Mouse (Mus musculus): ENCODE data around the gene Cachd1. TPM values are rescaled to one million over a fixed set of nuclear protein-coding genes. Genes with fewer than 3 reads are reported as not detected.
A peak's percentile ranks its signal among the peaks of the same experiment; 100 is the strongest.

The Cachd1 gene
- polyA plus RNA-seq, 1 experiment from 2014 or later = 28.5 TPM

DNA sequence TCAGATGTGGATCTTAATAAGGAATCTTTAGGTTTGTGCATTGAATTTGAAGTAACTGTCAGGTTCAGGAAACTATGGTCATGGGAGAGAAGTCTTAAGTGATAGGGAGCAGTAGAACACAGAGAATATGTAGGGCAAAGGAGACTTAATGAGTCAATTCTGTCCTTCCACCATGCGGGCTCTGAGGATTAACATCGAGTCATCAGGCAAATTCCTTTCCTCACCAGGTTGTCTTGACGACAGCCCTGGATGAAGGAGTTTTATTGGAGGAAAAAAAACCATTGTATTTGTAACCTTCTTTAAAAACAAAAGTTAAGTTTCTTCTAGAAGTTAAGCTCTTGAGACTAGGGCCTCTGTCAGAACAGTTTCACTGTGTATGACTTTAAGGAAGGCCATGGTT lies 100.9 kb downstream of the Cachd1 start:
- Histone ChIP-seq H3K27ac (no peak overlapping the region), H3K4me1 (replicated peaks; ENCODE audit: control insufficient read depth, insufficient read depth, low read length) (no peaks in the 10 kb centered on the region), H3K9me3 (ENCODE audit: control insufficient read depth, low read length) (no peaks in the 10 kb centered on the region), H3K27me3 (ENCODE audit: control insufficient read depth, insufficient read depth, low read length) (no peaks in the 10 kb centered on the region), H3K9ac (no peak overlapping the region), H3K36me3 (replicated peaks; ENCODE audit: control insufficient read depth, insufficient read depth) (no peaks in the 10 kb centered on the region), H3K4me2 (replicated peaks) (no peak overlapping the region), H3K4me3 (replicated peaks; ENCODE audit: low read length) (no peak overlapping the region)
- DNase-seq (ENCODE audit: low spot score) (no peak), ATAC-seq (ENCODE audit: low FRiP score) (no peak)
- whole genome bisulfite sequencing = 50% methylated on average over 3 of the region's 3 CpGs

DNA sequence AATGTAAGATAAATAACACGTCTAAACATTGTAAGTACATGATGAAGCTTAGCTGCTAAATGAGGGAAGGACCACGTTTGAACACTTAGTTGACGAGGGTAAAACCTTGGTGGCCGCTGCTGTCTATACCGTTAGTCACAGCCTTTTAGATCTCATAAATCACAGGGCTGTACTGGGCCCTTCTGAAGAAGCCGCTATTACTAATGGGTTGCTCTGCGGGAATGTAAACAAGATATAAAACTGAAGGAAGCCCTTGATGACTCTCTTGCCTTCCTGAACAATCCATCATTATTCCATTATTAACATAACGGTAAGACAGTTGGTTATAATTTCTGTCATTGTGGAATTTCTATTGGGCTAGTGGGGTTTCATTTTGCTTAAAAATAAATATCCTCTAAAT lies 102.9 kb downstream of the Cachd1 start:
- Histone ChIP-seq H3K36me3 (replicated peaks; ENCODE audit: control insufficient read depth, insufficient read depth) (no peaks in the 10 kb centered on the region), H3K27ac (no peak overlapping the region), H3K4me1 (replicated peaks; ENCODE audit: control insufficient read depth, insufficient read depth, low read length) (no peaks in the 10 kb centered on the region), H3K4me2 (replicated peaks) (no peak overlapping the region), H3K9ac (no peak overlapping the region), H3K27me3 (ENCODE audit: control insufficient read depth, insufficient read depth, low read length) (no peaks in the 10 kb centered on the region), H3K9me3 (ENCODE audit: control insufficient read depth, low read length) (no peaks in the 10 kb centered on the region), H3K4me3 (replicated peaks; ENCODE audit: low read length) (no peak overlapping the region)
- 66% methylated on average over 8 of the region's 8 CpGs for WGBS
- DNase-seq (ENCODE audit: low spot score) = no peak
- ATAC-seq (ENCODE audit: low FRiP score) = no peak

DNA sequence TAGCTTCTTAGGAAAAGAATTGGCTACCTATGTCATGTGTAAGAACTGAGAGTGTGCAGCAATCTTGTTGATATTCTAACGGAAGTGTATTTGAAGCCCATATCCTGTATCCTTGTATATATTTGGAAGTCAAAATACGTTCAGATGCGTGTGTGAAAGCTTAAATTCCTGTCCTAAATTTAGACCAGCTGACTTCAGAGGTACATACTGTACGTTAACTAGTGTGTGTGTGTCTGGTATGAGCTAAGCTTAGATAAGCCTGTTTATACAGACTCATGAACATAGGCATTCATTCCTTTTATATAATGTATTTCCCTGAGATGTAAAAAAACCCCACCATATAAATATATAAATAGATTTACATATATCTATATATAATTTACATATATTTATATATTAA lies 103.6 kb downstream of the Cachd1 start:
- H3K9me3 ChIP-seq (ENCODE audit: control insufficient read depth, low read length) = no peaks in the 10 kb centered on the region
- ATAC-seq (ENCODE audit: low FRiP score) (no peak), DNase-seq (ENCODE audit: low spot score) (no peak)
- no peak overlapping the region for H3K4me2 ChIP-seq (replicated peaks)
- no peaks in the 10 kb centered on the region for H3K27me3 ChIP-seq (ENCODE audit: control insufficient read depth, insufficient read depth, low read length)
- no peak overlapping the region for H3K9ac ChIP-seq
- WGBS = 92% methylated on average over 4 of the region's 4 CpGs
- no peak overlapping the region for H3K27ac ChIP-seq
- H3K36me3 ChIP-seq (replicated peaks; ENCODE audit: control insufficient read depth, insufficient read depth) = no peaks in the 10 kb centered on the region
- no peak overlapping the region for H3K4me3 ChIP-seq (replicated peaks; ENCODE audit: low read length)
- H3K4me1 ChIP-seq (replicated peaks; ENCODE audit: control insufficient read depth, insufficient read depth, low read length) = no peaks in the 10 kb centered on the region

DNA sequence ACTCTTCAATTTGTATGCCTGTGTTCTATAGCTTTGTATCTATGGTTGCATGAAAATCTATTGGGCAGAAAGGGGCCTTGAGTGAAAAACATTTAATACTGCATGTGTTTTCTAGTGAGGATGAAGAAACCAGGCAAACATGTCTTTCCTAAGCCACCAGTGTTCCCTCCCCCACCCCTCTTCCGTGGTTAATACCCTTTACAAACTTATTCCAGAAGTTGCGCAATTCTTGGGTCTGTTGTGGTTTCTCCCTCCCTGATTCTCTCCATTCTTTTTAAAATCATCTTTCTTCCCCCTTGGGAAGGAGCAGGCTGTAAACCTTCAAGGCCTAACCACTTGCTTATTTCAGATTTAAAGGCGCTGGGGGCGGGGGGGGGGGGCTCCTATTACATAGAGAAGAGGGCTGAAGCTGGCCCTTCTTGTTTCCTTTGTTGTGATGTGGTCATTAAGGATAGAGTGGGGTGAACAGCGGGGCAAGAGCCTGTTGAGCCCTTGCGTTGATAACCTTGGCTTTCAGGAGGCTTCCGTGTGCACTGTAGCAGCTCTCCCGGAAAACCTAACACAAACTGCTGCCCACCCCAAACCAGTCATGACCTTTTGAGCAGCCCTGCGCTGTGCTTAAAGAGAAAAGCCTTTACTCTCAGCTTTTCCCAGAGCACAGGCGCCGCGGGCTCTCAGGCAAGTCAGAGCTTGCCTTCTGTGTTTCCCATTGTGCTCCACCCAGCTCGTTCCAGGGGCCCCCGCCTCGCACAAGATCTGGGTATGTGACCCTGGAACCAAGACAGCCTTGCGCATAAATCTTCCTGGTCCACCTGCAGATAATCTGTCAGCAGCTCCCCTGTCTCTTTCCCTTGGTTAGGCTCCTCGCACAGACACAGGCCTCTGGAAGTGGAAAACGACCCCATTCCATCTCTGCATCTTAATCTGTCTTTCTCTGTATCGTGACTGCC lies 109.6 kb downstream of the Cachd1 start:
- Histone ChIP-seq H3K27ac (peak overlapping the region; percentile 73), H3K4me3 (replicated peaks; ENCODE audit: low read length) (no peak overlapping the region), H3K9me3 (ENCODE audit: control insufficient read depth, low read length) (no peaks in the 10 kb centered on the region), H3K27me3 (ENCODE audit: control insufficient read depth, insufficient read depth, low read length) (no peaks in the 10 kb centered on the region), H3K9ac (peak overlapping the region; percentile 28; the same call in 1 of the 2 replicates), H3K4me1 (replicated peaks; ENCODE audit: control insufficient read depth, insufficient read depth, low read length) (peaks cover 41% of the 10 kb centered on the region), H3K36me3 (replicated peaks; ENCODE audit: control insufficient read depth, insufficient read depth) (no peaks in the 10 kb centered on the region), H3K4me2 (replicated peaks) (peak overlapping the region; percentile 21)
- WGBS = 10% methylated on average over 19 of the region's 19 CpGs
- ATAC-seq (ENCODE audit: low FRiP score) (peak; percentile 63), DNase-seq (ENCODE audit: low spot score) (no peak)

- peak overlapping the region; percentile 21; the same call in 1 of the 2 replicates for H3K4me2 ChIP-seq (replicated peaks)
- DNase-seq (ENCODE audit: low spot score) = no peak
- no peaks in the 10 kb centered on the region for H3K9me3 ChIP-seq (ENCODE audit: control insufficient read depth, low read length)
- H3K4me1 ChIP-seq (replicated peaks; ENCODE audit: control insufficient read depth, insufficient read depth, low read length) = peaks cover 41% of the 10 kb centered on the region
- 0 out of 2 replicates have a peak overlapping the region, but pooled peaks have one; percentile 28 for H3K9ac ChIP-seq
- H3K27me3 ChIP-seq (ENCODE audit: control insufficient read depth, insufficient read depth, low read length) = no peaks in the 10 kb centered on the region
- 67% methylated on average over 8 of the region's 8 CpGs for WGBS
- no peak overlapping the region for H3K4me3 ChIP-seq (replicated peaks; ENCODE audit: low read length)
- no peaks in the 10 kb centered on the region for H3K36me3 ChIP-seq (replicated peaks; ENCODE audit: control insufficient read depth, insufficient read depth)
- peak overlapping the region; percentile 73 for H3K27ac ChIP-seq
- ATAC-seq (ENCODE audit: low FRiP score) = 0 out of 2 replicates have a peak, but pooled peaks have one; percentile 18
Observed at GRCm38 (mm10) chr4:100886743-100887416, 110.4 kb downstream of the Cachd1 start.

DNA sequence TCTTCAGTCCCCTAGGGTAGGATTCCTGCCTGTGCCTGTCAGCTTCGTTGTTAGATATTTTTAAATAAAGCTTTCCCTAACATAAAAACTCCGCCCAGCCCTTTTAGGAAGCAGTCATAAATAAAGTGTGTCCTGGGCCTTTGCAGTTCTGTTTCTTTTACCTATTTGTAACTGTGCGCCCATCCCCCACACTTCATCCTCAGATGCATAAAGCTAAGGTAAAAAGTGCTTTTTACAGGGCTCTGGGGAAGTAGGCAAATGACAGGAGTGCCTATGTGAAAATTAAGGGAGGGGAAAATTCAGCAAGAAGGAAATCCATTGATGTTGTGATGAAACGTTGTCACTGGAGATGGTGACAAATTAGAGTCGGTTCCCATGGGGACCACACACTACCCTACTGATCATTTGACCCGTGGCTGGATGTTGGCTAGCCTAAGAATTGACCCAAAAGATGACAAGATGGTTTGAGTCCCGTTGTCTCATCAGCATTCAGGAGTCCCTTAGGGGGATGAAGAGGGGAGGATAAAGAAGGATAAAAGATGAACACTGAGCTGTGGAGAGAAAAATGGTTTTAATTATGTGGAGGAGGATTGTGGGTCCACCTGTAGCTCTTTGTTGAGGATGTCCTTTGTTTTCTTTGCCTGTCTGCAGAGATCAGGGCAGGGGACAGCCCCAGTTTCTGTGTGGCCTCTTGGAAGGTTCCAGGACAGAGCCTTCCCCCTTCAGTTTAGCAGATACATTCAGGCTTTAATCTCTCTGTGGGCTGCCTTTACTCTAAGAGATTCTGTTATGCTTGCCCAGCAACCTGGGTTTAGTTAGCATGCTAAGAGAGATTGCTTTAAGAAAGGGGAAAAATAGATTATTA lies 113.9 kb downstream of the Cachd1 start:
- no peak for ATAC-seq (ENCODE audit: low FRiP score)
- H3K4me3 ChIP-seq (replicated peaks; ENCODE audit: low read length) = no peak overlapping the region
- H3K9ac ChIP-seq = no peak overlapping the region
- WGBS = 21% methylated on average over 7 of the region's 7 CpGs
- peaks cover 41% of the 10 kb centered on the region for H3K4me1 ChIP-seq (replicated peaks; ENCODE audit: control insufficient read depth, insufficient read depth, low read length)
- no peak for DNase-seq (ENCODE audit: low spot score)
- 0 out of 2 replicates have a peak overlapping the region, but pooled peaks have one; percentile 15 for H3K27ac ChIP-seq
- no peaks in the 10 kb centered on the region for H3K27me3 ChIP-seq (ENCODE audit: control insufficient read depth, insufficient read depth, low read length)
- H3K36me3 ChIP-seq (replicated peaks; ENCODE audit: control insufficient read depth, insufficient read depth) = no peaks in the 10 kb centered on the region
- H3K9me3 ChIP-seq (ENCODE audit: control insufficient read depth, low read length) = no peaks in the 10 kb centered on the region
- H3K4me2 ChIP-seq (replicated peaks) = no peak overlapping the region

GRCm38 (mm10) chr4:100893739-100894138 lies 117.3 kb downstream of the Cachd1 start:
- Histone ChIP-seq H3K4me1 (replicated peaks; ENCODE audit: control insufficient read depth, insufficient read depth, low read length) (peaks cover 25% of the 10 kb centered on the region), H3K27me3 (ENCODE audit: control insufficient read depth, insufficient read depth, low read length) (no peaks in the 10 kb centered on the region), H3K4me3 (replicated peaks; ENCODE audit: low read length) (no peak overlapping the region), H3K9ac (no peak overlapping the region), H3K36me3 (replicated peaks; ENCODE audit: control insufficient read depth, insufficient read depth) (no peaks in the 10 kb centered on the region), H3K27ac (no peak overlapping the region), H3K4me2 (replicated peaks) (no peak overlapping the region), H3K9me3 (ENCODE audit: control insufficient read depth, low read length) (no peaks in the 10 kb centered on the region)
- ATAC-seq (ENCODE audit: low FRiP score) (no peak), DNase-seq (ENCODE audit: low spot score) (no peak)

GRCm38 (mm10) chr4:100894142-100894541 lies 117.7 kb downstream of the Cachd1 start:
- ATAC-seq (ENCODE audit: low FRiP score) = no peak
- Histone ChIP-seq H3K4me2 (replicated peaks) (no peak overlapping the region), H3K9me3 (ENCODE audit: control insufficient read depth, low read length) (no peaks in the 10 kb centered on the region), H3K4me1 (replicated peaks; ENCODE audit: control insufficient read depth, insufficient read depth, low read length) (peaks cover 25% of the 10 kb centered on the region), H3K4me3 (replicated peaks; ENCODE audit: low read length) (no peak overlapping the region), H3K27ac (no peak overlapping the region), H3K27me3 (ENCODE audit: control insufficient read depth, insufficient read depth, low read length) (no peaks in the 10 kb centered on the region), H3K36me3 (replicated peaks; ENCODE audit: control insufficient read depth, insufficient read depth) (no peaks in the 10 kb centered on the region; the same call in 1 of the 2 replicates), H3K9ac (no peak overlapping the region)
- 83% methylated on average over 2 of the region's 2 CpGs for WGBS
- no peak for DNase-seq (ENCODE audit: low spot score)

Data from hindbrain, embryonic 14.5 days (tissue).